Mouse (Mus musculus) lung, adult 10 weeks (tissue): ENCODE data around the gene Cc2d2b. TPM values are rescaled to one million over a fixed set of nuclear protein-coding genes. Genes with fewer than 3 reads are reported as not detected.

Experiments used
- polyA plus RNA-seq: library from polyadenylated mRNA; stranded (reverse); fragments of 350-450 nt; fragmentation: Illumina TruSeq; extraction: RNeasy Lipid Tissue Mini Kit (QIAGEN cat#74804); gene quantifications from one replicate; pipeline ENCODE4 v1.2.3, GENCODE M21; 2014; ENCODE audit warnings: low read depth, low replicate concordance; ENCODE audit not compliant: insufficient read depth

The Cc2d2b gene
- polyA plus RNA-seq: not detected

DNA sequence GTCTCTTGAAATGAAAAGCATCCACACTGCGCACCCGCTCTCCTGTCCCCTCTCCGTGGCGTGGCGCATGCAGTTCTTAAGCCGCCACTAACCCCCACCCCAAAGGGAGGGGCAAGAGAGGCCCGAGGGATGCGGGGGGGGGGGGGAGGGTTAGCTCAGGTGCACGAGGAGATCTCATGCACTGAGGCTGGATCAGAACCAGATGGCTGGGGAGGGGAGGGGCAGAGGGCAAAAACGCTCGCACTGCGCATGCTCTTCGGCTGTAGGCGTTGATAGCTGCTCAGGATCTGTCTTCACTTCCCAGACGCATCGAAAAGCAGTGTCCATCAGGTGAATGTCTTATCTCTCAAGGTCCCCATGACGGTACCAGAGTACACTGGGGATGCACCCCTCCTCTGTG, at the start of gene Cc2d2b:
Gene Cc2d2b, plus strand, starts transcription at position 195 of the 400 bp plus-strand sequence.

DNA sequence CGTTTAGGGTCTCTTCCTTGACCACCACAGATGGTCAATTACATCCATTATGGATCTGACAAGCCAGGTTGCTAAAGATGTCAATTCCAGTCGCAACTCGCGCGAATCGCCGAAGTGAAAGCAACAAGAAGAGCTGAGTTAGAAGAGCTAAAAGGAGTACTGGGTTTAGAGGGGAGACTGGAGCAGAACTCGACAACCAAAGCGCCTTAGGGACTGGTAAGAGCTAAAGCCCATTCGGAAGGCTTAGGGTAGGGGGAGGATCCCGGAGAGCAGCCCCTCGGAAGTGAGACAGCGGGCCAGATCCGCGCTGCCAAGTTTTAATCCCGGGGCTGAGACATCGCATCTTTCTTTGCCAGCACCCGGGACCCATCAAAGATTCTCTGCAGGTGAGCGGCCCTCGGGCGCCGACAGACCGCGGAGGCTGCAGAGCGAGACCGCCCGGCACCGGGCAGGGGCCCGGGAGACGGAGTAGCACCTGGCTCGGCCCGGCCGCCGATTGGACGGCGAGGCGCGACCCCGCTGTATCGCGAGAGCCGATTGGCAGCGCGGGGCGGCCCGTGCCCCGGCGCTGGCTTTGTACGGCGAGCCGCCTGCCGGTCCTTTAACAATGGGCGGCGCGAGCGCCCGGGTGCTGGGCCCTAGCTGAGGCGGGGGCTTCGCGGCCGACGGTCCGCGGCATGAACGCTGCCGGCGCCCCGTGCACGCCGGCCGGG, 82.3 kb downstream of the Cc2d2b start, which contains the start of gene Ccnj:
Gene Ccnj, plus strand, starts transcription at position 577 of the 713 bp plus-strand sequence.

Other genes starting within 250 kb of the Cc2d2b start
- 9.6 TPM for gene Sorbs1, start 235.0 kb upstream of the Cc2d2b start, polyA plus RNA-seq
- 4.0 TPM for gene Aldh18a1, start 160.3 kb upstream of the Cc2d2b start, polyA plus RNA-seq
- gene Tctn3, start 136.5 kb upstream of the Cc2d2b start, polyA plus RNA-seq: 4.0 TPM
- 30.3 TPM for gene Entpd1, start 136.4 kb upstream of the Cc2d2b start, polyA plus RNA-seq
- 4.2 TPM for gene Ccnj, start 82.5 kb downstream of the Cc2d2b start, polyA plus RNA-seq
- gene Zfp518a, start 146.0 kb downstream of the Cc2d2b start, polyA plus RNA-seq: 3.9 TPM
- 7.0 TPM for gene Blnk, start 245.8 kb downstream of the Cc2d2b start, polyA plus RNA-seq